Comparison of ENCODE assay signal across 8 mouse cellular contexts in the genomic region with DNA sequence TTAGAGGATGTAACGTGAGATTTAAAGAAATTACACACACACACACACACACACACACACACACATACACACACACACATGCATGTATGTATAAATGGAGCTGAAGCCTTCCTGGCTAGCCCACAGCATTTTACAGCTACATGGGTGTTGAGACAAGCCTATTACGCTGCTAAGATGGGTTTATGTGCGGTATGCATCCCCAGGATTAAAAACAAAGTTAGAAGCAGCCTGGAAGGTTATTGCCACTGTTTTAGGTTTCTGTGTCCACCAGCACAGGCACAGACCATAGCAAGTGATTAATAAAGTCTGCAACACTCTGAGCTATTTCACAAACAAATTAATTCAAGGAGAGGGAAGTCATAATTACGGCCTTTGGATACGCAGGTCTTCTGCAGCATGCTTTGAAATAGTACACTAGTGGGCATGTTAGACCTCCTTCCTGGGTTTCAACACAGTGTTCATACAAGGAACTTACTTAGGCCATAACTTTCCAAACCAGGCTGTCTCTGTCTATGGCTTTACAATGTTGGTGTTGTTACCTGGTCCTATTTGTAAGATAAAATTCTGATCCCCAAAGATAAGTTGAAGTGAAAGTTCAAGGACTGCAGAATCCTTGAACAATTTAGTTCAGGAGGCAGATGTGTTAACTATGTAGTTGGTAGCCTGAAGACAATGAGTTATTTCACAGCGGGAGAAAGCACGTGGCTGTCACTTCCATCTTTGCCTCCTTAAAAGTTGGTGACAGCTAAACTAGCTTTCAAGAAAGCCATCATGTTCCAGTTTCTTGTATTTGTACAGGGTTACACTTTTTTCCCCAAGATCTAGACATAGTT. TPM values are rescaled to one million over a fixed set of nuclear protein-coding genes. Genes with fewer than 3 reads are reported as not detected.
DNase-seq lines count a peak whose midpoint lies in the region; ATAC-seq and TF ChIP-seq lines count a peak whose summit lies in the region.

No protein-coding gene starts in this region.

- peak overlapping the region; percentile 78 for H3K9ac ChIP-seq in heart, adult 2 months (ENCODE audit: low read depth, low read length)
- peak overlapping the region; percentile 98 for H3K9ac ChIP-seq in ES-Bruce4 (ENCODE audit: low read depth, poor library complexity, severe bottlenecking)
- peak overlapping the region; percentile 93 for H3K9ac ChIP-seq in forebrain, embryonic 13.5 days
- peak overlapping the region; percentile 96 for H3K9ac ChIP-seq in limb, embryonic 14.5 days (ENCODE audit: low read depth, low read length, severe bottlenecking)

- no peak for TF ChIP-seq EP300 in heart, adult 2 months (IDR thresholded peaks at IDR 0.05; ENCODE audit: insufficient read depth, low read depth, low read length)
- TF ChIP-seq EP300 in ES-Bruce4 (IDR thresholded peaks at IDR 0.05; ENCODE audit: insufficient read depth, low read depth, low read length), result no peak

- no peak for TF ChIP-seq CTCF in heart, adult 2 months (IDR thresholded peaks at IDR 0.05)
- TF ChIP-seq CTCF in ES-Bruce4 (IDR thresholded peaks at IDR 0.05; ENCODE audit: low read depth, low read length), result no peak

- no peak for ATAC-seq in forebrain, embryonic 13.5 days
- ATAC-seq in limb, embryonic 14.5 days (ENCODE audit: low FRiP score, low read depth), result peak; percentile 6; the same call in 1 of the 2 replicates

- 1% methylated on average over 7 of the region's 7 CpGs for WGBS in heart, adult 2 months
- WGBS in forebrain, embryonic 13.5 days, result 39% methylated on average over 7 of the region's 7 CpGs
- 10% methylated on average over 7 of the region's 7 CpGs for WGBS in limb, embryonic 14.5 days

- peak overlapping the region; percentile 81 for H3K4me2 ChIP-seq in forebrain, embryonic 13.5 days
- peak overlapping the region; percentile 65 for H3K4me2 ChIP-seq in limb, embryonic 14.5 days (replicated peaks; ENCODE audit: low read depth, low read length, severe bottlenecking)

- peak in 1 of 2 experiments; percentile 29 for DNase-seq in heart, adult 2 months
- DNase-seq in heart, adult 9 months (ENCODE audit: low spot score in 2 of 2), result no peak
- no peak for DNase-seq in limb, embryonic 14.5 days (ENCODE audit: low spot score)
- DNase-seq in retina, postnatal 1 day, result peak; percentile 67
- no peak for DNase-seq in layer of hippocampus, adult 11-12 months (ENCODE audit: low spot score)
- DNase-seq in layer of hippocampus, postnatal 10 days (ENCODE audit: low spot score in 2 of 2), result no peak

- H3K4me1 ChIP-seq in heart, adult 2 months (ENCODE audit: control insufficient read depth, insufficient read depth, low read length), result peaks cover 28% of the 10 kb centered on the region
- H3K4me1 ChIP-seq in ES-Bruce4 (ENCODE audit: control insufficient read depth, insufficient read depth, low read length), result no peaks in the 10 kb centered on the region
- H3K4me1 ChIP-seq in forebrain, embryonic 13.5 days, result peaks cover 45% of the 10 kb centered on the region
- peaks cover 28% of the 10 kb centered on the region for H3K4me1 ChIP-seq in limb, embryonic 14.5 days (ENCODE audit: control insufficient read depth, insufficient read depth, low read length)

- no peak for TF ChIP-seq POLR2A in heart, adult 2 months (IDR thresholded peaks at IDR 0.05; ENCODE audit: insufficient read depth, low read depth, low read length)
- TF ChIP-seq POLR2A in ES-Bruce4 (IDR thresholded peaks at IDR 0.05; ENCODE audit: insufficient read depth, low read length), result no peak
- TF ChIP-seq POLR2A in limb, embryonic 14.5 days (IDR thresholded peaks at IDR 0.05; ENCODE audit: borderline replicate concordance, extremely low read depth, insufficient read depth, insufficient read length), result no peak

- peak overlapping the region; percentile 84 for H3K4me3 ChIP-seq in heart, adult 2 months
- H3K4me3 ChIP-seq in ES-Bruce4 (ENCODE audit: low read depth, low read length), result no peak overlapping the region
- H3K4me3 ChIP-seq in forebrain, embryonic 13.5 days, result peak overlapping the region; percentile 85
- peak overlapping the region; percentile 91 for H3K4me3 ChIP-seq in limb, embryonic 14.5 days (replicated peaks; ENCODE audit: low read length)

- no peaks in the 10 kb centered on the region for H3K27me3 ChIP-seq in heart, adult 2 months (ENCODE audit: control insufficient read depth, insufficient read depth, low read length)
- H3K27me3 ChIP-seq in ES-Bruce4 (ENCODE audit: control insufficient read depth, insufficient read depth, low read length, poor library complexity, severe bottlenecking), result no peaks in the 10 kb centered on the region
- no peaks in the 10 kb centered on the region for H3K27me3 ChIP-seq in forebrain, embryonic 13.5 days
- no peaks in the 10 kb centered on the region for H3K27me3 ChIP-seq in limb, embryonic 14.5 days (ENCODE audit: control insufficient read depth, insufficient read depth, low read length)

- H3K9me3 ChIP-seq in ES-Bruce4 (replicated peaks; ENCODE audit: control insufficient read depth, insufficient read depth, low read length, poor library complexity, severe bottlenecking), result no peaks in the 10 kb centered on the region
- no peaks in the 10 kb centered on the region for H3K9me3 ChIP-seq in forebrain, embryonic 13.5 days (replicated peaks)
- no peaks in the 10 kb centered on the region for H3K9me3 ChIP-seq in limb, embryonic 14.5 days (ENCODE audit: control insufficient read depth, low read length)

- H3K27ac ChIP-seq in heart, adult 2 months, result peak overlapping the region; percentile 100
- no peak overlapping the region for H3K27ac ChIP-seq in ES-Bruce4 (ENCODE audit: insufficient read depth, low read length)
- H3K27ac ChIP-seq in forebrain, embryonic 13.5 days, result no peak overlapping the region
- H3K27ac ChIP-seq in limb, embryonic 14.5 days (replicated peaks; ENCODE audit: low read depth, low read length), result peak overlapping the region; percentile 96

- intact Hi-C loops in heart, adult 2 months (cut with DNase I), result loop anchor here (5.0 kb wide), 4 partner anchors 80 to 500 kb away; partner anchors contain the start of gene P2ry1

- H3K79me2 ChIP-seq in heart, adult 2 months (replicated peaks; ENCODE audit: control insufficient read depth, insufficient read depth, low read length), result peaks cover 5% of the 10 kb centered on the region; the same call in 1 of the 2 replicates

- H3K36me3 ChIP-seq in heart, adult 2 months (ENCODE audit: control insufficient read depth, insufficient read depth, low read length), result peaks cover 40% of the 10 kb centered on the region
- H3K36me3 ChIP-seq in ES-Bruce4 (ENCODE audit: control insufficient read depth, insufficient read depth, low read length, poor library complexity, severe bottlenecking), result no peaks in the 10 kb centered on the region
- H3K36me3 ChIP-seq in forebrain, embryonic 13.5 days (ENCODE audit: poor library complexity, severe bottlenecking), result no peaks in the 10 kb centered on the region
- no peaks in the 10 kb centered on the region for H3K36me3 ChIP-seq in limb, embryonic 14.5 days (ENCODE audit: control insufficient read depth, insufficient read depth, low read length)

RNA-seq across cellular contexts. Expression of gene Mbnl1, which starts 29.7 kb away (rescaled TPM):
- 100 to 1,000 TPM; 215 to 237 TPM for total RNA-seq in heart, adult 2 months (2021)
- 55.8 and 79.7 TPM in 2 replicates for polyA plus RNA-seq in heart, adult 2 months (2012; rRNA removed)
- 26.6 and 28.2 TPM in 2 replicates for polyA plus RNA-seq in ES-Bruce4 (2011; ENCODE audit: insufficient read depth, insufficient read length, low read depth, missing spikeins)
- polyA plus RNA-seq in forebrain, embryonic 13.5 days (2015; fragmentation: Nextera tagmentation; extraction: Ambion mirVana), result 38.8 and 39.9 TPM in 2 replicates
- 40.2 and 48.3 TPM in 2 replicates for polyA plus RNA-seq in limb, embryonic 14.5 days (2012; rRNA removed)
- polyA plus RNA-seq in limb, embryonic 14.5 days (2014; fragmentation: Nextera tagmentation; extraction: Ambion mirVana), result 123 and 124 TPM in 2 replicates
- 100 to 1,000 TPM in 1 of 2 experiments, 10 to 100 TPM in 1; 81.9 to 108 TPM for total RNA-seq in layer of hippocampus, postnatal 10 days (2021)

Comparison
In these comparisons a context has a peak if more than half of its experiments do, and no peak if none do; other contexts are left out.
1. H3K27ac ChIP-seq: peak in heart, adult 2 months (single experiment) and limb, embryonic 14.5 days (single experiment); none in ES-Bruce4 (single experiment) and forebrain, embryonic 13.5 days (single experiment).
2. Peak in every context shown above with its lines, with median percentiles within 50 percentile points of each other: H3K9ac ChIP-seq.